Mouse (Mus musculus): ENCODE measurements around the gene Gm10053.

Gm10053 gene

DNA sequence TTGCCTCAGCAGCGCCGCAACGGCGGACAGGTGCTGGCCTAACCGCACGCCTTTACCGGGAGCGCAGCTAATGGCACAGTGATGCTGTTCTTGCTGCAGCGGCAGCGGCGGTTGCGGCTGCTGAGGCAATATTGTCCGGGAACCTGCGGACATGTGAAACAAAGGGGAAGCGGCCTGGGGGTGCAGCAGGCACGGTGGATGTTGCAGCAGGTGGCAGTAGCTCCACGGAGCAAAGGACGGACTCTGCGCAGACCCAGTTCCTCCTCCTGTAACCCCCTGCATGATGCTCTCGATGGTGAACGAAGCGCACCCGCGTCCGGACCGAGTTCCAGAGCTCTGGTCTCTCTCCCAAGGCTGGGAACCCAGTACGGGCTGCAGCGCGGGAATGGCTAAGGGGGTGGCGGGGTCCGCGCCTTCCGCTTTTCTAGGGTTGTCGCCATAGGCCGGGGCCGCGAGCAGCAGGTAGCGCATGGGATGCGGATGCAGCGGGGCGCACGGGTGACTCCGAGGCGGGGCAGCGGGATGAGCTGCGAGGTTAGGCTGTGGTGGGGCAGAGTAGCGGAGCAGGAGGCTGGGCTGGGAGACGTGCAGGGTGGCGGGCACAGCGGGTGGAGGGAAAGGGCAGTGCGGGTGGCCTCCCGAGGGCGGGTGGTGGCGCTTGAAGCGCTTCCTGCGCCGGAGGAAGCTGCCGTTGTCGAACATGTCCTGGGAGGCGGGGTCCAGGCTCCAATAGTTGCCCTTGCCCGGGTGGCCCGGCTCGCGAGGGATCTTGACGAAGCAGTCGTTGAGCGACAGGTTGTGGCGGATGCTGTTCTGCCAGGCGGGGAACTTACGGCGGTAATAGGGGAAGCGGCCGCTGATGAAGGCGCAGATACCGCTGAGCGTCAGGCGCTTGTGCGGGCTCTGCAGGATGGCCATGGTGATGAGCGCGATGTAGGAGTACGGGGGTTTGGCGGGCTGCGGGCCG, 24.4 kb downstream of the Gm10053 start:
- DNase-seq (ENCODE audit: low read depth, low spot score), result no peak

DNA sequence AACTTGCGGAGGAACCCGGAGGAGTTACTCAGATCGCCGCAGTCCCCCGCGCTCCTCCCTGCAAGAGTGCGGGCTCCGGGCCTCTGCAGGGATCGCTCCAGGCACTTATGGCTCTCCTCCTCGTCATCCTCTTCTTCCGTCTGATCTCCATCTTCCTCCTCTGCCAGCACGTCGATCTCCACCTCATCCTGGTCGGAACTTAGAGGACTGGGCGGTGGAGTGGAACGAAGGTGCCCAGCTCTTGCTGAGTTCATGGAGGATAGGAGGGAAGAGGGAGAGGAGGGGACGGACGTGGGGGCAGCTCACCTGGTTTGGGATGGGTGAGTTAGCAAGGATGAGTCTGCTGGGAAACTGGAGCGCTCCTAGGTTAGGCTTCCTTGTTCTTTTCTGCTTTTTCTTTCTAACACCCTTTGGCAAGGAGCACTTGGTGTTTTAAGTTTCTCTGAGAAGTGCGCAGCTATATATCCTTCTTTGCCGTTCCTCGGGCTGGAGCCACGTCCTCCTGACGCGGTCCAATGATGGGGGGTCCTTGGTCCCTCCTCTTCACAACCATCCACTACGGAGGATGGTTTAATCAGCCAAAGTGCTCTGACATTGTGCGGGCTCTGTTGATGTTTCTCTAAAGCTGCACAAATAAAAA, 25.2 kb downstream of the Gm10053 start, which contains the start of gene Foxd4:
TSS of gene Foxd4 (minus strand) at position 617 of the 640 bp plus-strand sequence.
- DNase-seq (ENCODE audit: low read depth, low spot score), result no peak

DNA sequence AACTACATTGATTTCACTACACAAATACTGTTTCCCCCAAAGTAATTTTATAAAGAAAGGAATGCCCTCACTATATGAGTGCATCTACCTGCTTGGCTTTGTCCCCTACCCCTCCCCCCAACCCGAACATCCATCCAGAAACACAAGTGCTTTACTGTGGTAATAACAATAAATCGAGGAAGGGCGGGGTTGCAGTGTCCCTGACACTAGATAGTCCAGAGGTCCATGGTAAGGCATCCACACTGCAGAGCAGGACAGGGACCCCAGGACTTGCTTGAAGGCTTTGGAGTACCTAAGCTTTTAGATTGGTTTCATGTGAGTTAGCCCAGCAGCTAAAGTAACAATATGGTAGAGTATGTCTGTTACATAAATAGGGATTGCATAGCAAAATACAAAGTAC, 26.2 kb downstream of the Gm10053 start:
- no peak for DNase-seq (ENCODE audit: low read depth, low spot score)

DNA sequence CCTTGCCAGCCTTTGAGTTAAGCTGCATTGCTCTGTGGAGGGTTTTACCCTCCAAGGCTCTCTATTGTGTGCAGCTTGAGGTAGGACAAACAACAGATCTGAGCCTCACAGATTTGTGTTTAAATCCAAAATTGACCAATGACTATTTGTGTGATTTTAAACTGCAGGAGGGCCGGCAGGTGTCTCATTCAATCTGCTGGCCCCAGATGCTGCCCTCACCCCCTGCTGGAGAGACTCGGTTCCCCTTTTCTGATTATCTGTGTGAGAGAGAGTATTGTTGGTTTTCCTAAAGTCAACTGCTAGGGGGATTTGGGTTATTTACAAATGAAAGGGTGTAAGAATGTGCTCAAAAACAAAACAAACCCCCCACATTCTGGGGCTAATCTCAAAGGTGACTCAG, 26.8 kb downstream of the Gm10053 start:
- no peak for DNase-seq (ENCODE audit: low read depth, low spot score)

DNA sequence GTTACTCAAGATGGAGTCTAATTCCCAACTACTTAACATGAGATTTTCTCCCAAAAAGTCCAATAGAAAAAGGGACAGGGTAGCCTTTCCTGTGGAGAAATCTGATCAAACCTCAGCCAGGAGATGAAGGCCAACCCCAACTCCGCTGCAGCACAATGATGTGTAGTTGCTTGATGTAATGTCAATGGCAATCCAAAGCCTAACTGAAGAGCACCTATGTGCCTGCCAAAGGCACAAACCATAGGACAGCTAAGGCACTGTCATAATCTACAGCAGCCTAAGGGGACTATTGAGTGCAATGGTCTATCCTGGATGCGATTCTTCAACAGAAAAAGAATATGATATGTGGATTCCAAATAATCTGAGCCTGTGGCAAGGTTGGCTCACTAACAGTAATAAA, 27.3 kb downstream of the Gm10053 start:
- no peak for DNase-seq (ENCODE audit: low read depth, low spot score)

DNA sequence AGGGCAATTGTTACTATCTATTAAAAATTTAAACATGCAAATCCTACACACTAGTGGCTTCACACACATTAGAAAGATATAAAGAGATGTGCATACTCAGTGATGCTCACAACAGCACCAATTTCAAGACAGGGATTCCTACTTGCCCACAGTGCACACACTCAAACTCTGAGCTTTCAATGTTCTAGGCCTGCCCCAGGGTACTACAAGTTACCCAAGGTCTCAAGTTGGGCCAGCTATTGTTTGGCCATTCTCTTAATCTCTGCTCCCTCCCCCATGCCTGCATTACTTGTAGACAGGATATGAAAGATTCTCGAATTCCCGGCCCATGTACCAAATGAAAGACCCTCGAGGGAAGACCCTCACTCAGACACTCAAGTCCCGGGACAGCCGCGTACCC, 32.2 kb downstream of the Gm10053 start:
- no peak for DNase-seq (ENCODE audit: low read depth, low spot score)

DNA sequence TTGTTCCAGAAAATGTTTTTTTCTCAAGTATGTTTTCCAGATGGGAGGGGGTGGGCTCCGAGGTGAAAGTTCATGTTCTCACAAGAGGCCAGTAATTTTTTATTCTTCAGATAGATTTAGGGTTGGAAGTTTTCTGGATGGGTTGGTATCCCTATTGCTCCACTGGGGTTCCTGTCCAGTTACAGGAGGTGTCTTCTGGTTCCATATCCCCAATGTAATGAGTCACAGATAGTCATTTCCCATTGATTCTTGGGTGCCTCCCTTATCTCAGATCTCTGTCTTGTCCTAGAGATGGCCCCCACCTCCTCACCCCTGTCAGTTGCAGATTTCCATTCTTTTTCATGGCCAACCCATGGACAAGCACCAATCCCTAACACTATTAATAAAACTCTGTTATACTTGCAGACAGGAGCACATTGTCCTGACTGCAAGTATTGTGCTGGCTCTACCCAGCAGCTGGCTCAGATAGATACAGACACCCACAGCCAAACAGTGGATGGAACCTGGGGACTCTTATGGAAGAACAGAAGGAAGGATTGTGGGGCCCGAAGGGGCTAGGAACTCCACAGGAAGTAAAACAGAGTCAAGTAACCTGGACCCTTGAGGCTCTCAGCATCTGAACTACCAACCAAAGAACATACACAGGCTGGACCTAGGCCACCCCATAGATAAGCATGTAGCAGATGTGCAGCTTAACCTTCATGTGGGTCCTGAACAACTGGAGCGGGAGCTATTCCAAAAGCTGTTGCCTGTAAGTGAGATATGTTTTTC, 33.1 kb downstream of the Gm10053 start:
- no peak for DNase-seq (ENCODE audit: low read depth, low spot score)

DNA sequence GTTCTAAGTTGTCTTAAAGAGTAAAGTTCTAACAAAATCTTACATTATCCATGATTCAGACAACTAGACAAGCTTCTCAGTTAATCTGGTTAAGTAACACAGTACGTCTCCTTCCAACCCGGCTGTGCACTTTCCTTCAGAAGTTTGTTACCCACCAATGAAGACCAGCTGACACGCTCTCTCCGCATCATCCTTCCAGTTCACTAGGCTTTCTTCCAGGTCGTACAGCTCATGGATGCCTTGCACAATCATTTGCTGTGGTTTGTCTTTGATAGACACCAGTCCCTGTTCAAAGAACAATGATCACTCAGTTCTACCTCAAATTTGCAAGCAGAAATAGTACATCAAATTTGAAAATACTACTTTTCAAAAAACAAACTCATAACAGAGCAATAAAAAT, 45.4 kb downstream of the Gm10053 start:
- no peak for DNase-seq (ENCODE audit: low read depth, low spot score)

Data from WW6 (cell line).